Mouse (Mus musculus) large intestine, adult 2 months (tissue): ENCODE data around the gene Ephb6. TPM values are rescaled to one million over a fixed set of nuclear protein-coding genes. Genes with fewer than 3 reads are reported as not detected.
"Not testable (repeated sequence)": the region's sequence is repeated elsewhere in the genome, so short reads cannot be mapped to it uniquely, and the experiment has no call there.

Source experiments
- DNase-seq: peaks from one replicate; pipeline ENCODE4 v3.0.0-alpha.2; 2012; ENCODE audit warnings: low read depth, low spot score
- WGBS: fragments of 180-500 bp; shearing (Covaris S2); methylation state at CpG from one replicate; pipeline ENCODE4 v1.1.7; 2018; 5-methylcytosine and 5-hydroxymethylcytosine counted together
- polyA plus RNA-seq: library from polyadenylated mRNA; depleted of rRNA; stranded (reverse); fragments of >200 nt; gene quantifications from 2 replicates; pipeline ENCODE4 v1.2.3, GENCODE M21; 2012; rRNA removed

The Ephb6 gene
- 1.5 and 2.7 TPM in 2 replicates for polyA plus RNA-seq

GRCm38 (mm10) chr6:41605061-41605793 lies at the start of gene Ephb6:
Gene Ephb6 (plus strand): TSS chr6:41605482.
- no peak for DNase-seq
- WGBS = under 1% methylated on average over 67 of the region's 68 CpGs

GRCm38 (mm10) chr6:41556389-41556788 lies 48.9 kb upstream of the Ephb6 start:
- DNase-seq = no peak

GRCm38 (mm10) chr6:41557468-41557867 lies 47.8 kb upstream of the Ephb6 start:
- 66% methylated on average over 5 of the region's 5 CpGs for WGBS

GRCm38 (mm10) chr6:41558271-41558670 lies 47.0 kb upstream of the Ephb6 start:
- 15% methylated on average over 2 of the region's 2 CpGs for WGBS
- no peak for DNase-seq

More at GRCm38 (mm10) chr6:41557468-41557867, 47.8 kb upstream of the Ephb6 start:
- DNase-seq = no peak

GRCm38 (mm10) chr6:41559331-41559730 lies 46.0 kb upstream of the Ephb6 start:
- 57% methylated on average over 3 of the region's 3 CpGs for WGBS
- no peak for DNase-seq

- DNase-seq = no peak
- 82% methylated on average over 2 of the region's 2 CpGs for WGBS
Measured at GRCm38 (mm10) chr6:41560273-41560672, 45.0 kb upstream of the Ephb6 start.

- WGBS = 93% methylated on average over 4 of the region's 4 CpGs
- DNase-seq = no peak
Measured at GRCm38 (mm10) chr6:41562598-41562997, 42.7 kb upstream of the Ephb6 start.

GRCm38 (mm10) chr6:41563104-41563951 lies 42.0 kb upstream of the Ephb6 start:
- DNase-seq = not testable (repeated sequence)
- 46% methylated on average over 5 of the region's 23 CpGs for WGBS

GRCm38 (mm10) chr6:41565261-41565660 lies 40.0 kb upstream of the Ephb6 start:
- 73% methylated on average over 1 of the region's 1 CpGs for WGBS
- no peak for DNase-seq

GRCm38 (mm10) chr6:41566965-41567364 lies 38.3 kb upstream of the Ephb6 start:
- no peak for DNase-seq
- 82% methylated on average over 4 of the region's 4 CpGs for WGBS

- WGBS = 82% methylated on average over 3 of the region's 3 CpGs
- DNase-seq = no peak
Measured at GRCm38 (mm10) chr6:41569078-41569477, 36.2 kb upstream of the Ephb6 start.

GRCm38 (mm10) chr6:41576526-41577097 lies 28.7 kb upstream of the Ephb6 start:
- WGBS = 25% methylated on average over 5 of the region's 5 CpGs
- no peak for DNase-seq

- no peak for DNase-seq
- 59% methylated on average over 5 of the region's 5 CpGs for WGBS
Measured at GRCm38 (mm10) chr6:41577297-41577696, 28.0 kb upstream of the Ephb6 start.

GRCm38 (mm10) chr6:41581295-41581694 lies 24.0 kb upstream of the Ephb6 start:
- no peak for DNase-seq
- 64% methylated on average over 7 of the region's 7 CpGs for WGBS

GRCm38 (mm10) chr6:41582189-41582588 lies 23.1 kb upstream of the Ephb6 start:
- WGBS = 79% methylated on average over 1 of the region's 1 CpGs
- DNase-seq = no peak

- DNase-seq = no peak
- WGBS = under 1% methylated on average over 23 of the region's 23 CpGs
Measured at GRCm38 (mm10) chr6:41604401-41605050, 756 bp upstream of the Ephb6 start.

- no peak for DNase-seq
- 7% methylated on average over 7 of the region's 7 CpGs for WGBS
Measured at GRCm38 (mm10) chr6:41605794-41606104, 467 bp downstream of the Ephb6 start.

GRCm38 (mm10) chr6:41606214-41606613 lies 932 bp downstream of the Ephb6 start:
- 9% methylated on average over 4 of the region's 4 CpGs for WGBS
- no peak for DNase-seq

- WGBS = 67% methylated on average over 5 of the region's 5 CpGs
- no peak for DNase-seq
Measured at GRCm38 (mm10) chr6:41607637-41608036, 2.4 kb downstream of the Ephb6 start.

GRCm38 (mm10) chr6:41620173-41620798 lies 15.0 kb downstream of the Ephb6 start:
- no peak for DNase-seq
- 52% methylated on average over 9 of the region's 9 CpGs for WGBS
